Mouse (Mus musculus) C2C12 (cell line): ENCODE measurements around the gene Grb14. TPM values are rescaled to one million over a fixed set of nuclear protein-coding genes. Genes with fewer than 3 reads are reported as not detected.

Source experiments
- H3K27me3 ChIP-seq: one replicate; pipeline ENCODE4 v1.6.1; 2011; ENCODE audit not compliant: control insufficient read depth, insufficient read depth, insufficient read length
- H3K36me3 ChIP-seq: one replicate; pipeline ENCODE4 v1.6.1; 2011; ENCODE audit not compliant: control insufficient read depth, insufficient read depth
- H3K4me3 ChIP-seq: one replicate; pipeline ENCODE4 v1.5.1; 2011; ENCODE audit warnings: mild to moderate bottlenecking, control low read depth; ENCODE audit not compliant: poor library complexity, insufficient read depth, severe bottlenecking
- H3K79me2 ChIP-seq: one replicate; pipeline ENCODE4 v1.6.1; 2011; ENCODE audit not compliant: control insufficient read depth, insufficient read depth
- H3K79me3 ChIP-seq: one replicate; pipeline ENCODE4 v1.6.1; 2011; ENCODE audit warnings: low read depth, control low read depth
- H3ac ChIP-seq: one replicate; pipeline ENCODE3; 2011; ENCODE audit warnings: low read depth; ENCODE audit not compliant: control insufficient read depth, insufficient read length
- CEBPB ChIP-seq: IDR thresholded peaks from one replicate; pipeline ENCODE4 v1.6.1; 2011; ENCODE audit warnings: low read depth, mild to moderate bottlenecking, control low read depth, moderate library complexity
- CTCF ChIP-seq: IDR thresholded peaks from one replicate; pipeline ENCODE4 v1.5.1; 2011; ENCODE audit not compliant: control insufficient read depth, insufficient read depth, insufficient read length
- FOSL1 ChIP-seq: IDR thresholded peaks from one replicate; pipeline ENCODE4 v1.8.0; 2011; ENCODE audit warnings: mild to moderate bottlenecking, low read length; ENCODE audit not compliant: poor library complexity, insufficient read depth, severe bottlenecking
- MAX ChIP-seq: IDR thresholded peaks from one replicate; pipeline ENCODE4 v1.6.1; 2011; ENCODE audit warnings: mild to moderate bottlenecking, control low read depth
- MYOD1 ChIP-seq: IDR thresholded peaks from one replicate; pipeline ENCODE4 v1.6.1; 2011; ENCODE audit warnings: low read depth; ENCODE audit not compliant: control insufficient read depth, insufficient read length
- MYOG ChIP-seq: IDR thresholded peaks from one replicate; pipeline ENCODE4 v1.6.1; 2011; ENCODE audit not compliant: control insufficient read depth, insufficient read length; ENCODE audit errors: extremely low read depth
- USF1 ChIP-seq: IDR thresholded peaks from one replicate; pipeline ENCODE4 v1.6.1; 2011; ENCODE audit warnings: low read depth, mild to moderate bottlenecking, control low read depth, moderate library complexity
- polyA plus RNA-seq: library from polyadenylated mRNA; unstranded; fragments of >200 nt; fragmentation: generic; extraction: Trizol; gene quantifications from one replicate; pipeline ENCODE4 v1.2.1, GENCODE M21; 2012; ENCODE audit warnings: missing spikeins

Grb14 gene
- polyA plus RNA-seq, 1 experiment, result 0.32 TPM

DNA sequence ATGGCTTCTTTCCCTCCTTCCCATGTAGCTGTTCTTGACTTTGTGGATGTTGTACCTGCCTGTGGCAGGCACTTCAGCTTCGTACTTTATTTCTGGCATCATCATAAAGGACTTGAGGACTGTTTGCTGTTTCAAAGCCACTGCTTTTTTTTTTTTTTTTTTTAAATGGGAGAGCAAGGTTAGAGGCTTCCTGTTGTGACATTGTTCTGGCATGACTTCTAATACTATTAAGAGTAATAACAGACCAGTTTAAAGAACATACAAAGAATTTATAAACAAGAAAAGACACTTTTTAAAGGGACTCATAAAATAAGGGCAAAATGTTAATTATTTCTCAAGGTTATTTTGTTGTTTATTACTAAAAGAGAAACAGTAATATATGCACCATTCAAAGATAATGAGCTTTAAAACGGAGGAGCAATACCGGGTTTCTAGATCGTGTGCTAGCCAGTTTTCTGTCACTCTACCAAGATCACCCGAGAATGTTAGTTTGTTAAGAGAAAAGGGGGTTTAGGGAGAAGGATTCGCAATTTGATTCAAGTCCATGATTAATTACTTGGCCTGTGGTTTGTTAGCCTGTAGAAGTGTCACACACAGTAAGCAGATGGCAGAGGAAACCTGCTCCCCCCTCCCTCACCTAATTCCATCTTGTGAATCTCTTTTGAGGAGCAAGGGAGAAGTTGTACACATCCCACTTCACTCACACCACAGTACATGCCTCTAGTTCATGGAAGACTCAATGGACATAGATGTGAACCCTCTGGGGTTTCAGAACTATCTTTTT is 23.6 kb upstream of the Grb14 start:
- H3K36me3 ChIP-seq, result no peaks in the 10 kb centered on the region
- no peaks in the 10 kb centered on the region for H3K79me3 ChIP-seq
- H3K4me3 ChIP-seq, result no peak overlapping the region
- no peak overlapping the region for H3ac ChIP-seq
- TF ChIP-seq MYOD1, result no peak
- no peak for TF ChIP-seq CEBPB
- H3K27me3 ChIP-seq, result no peaks in the 10 kb centered on the region
- no peaks in the 10 kb centered on the region for H3K79me2 ChIP-seq

DNA sequence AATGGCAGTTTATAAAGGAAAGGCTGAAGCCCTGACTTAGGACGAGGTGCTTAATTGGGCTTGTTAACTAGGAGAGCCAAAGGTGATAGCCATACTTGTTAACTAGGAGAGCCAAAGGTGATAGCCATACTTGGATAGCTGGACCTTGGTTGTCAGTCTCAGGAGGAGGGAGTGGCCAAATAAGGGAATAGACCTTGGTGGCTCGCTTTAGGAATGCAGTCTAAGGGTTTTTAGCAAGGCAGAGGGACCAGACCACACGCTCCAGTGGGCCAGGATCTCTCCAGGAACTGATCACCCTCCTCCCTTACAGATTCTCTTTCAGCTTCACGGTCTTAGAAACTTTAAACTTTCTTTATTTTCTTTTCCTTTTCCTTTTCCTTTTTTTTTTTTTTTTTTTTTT is 13.4 kb upstream of the Grb14 start:
- no peak overlapping the region for H3K4me3 ChIP-seq

DNA sequence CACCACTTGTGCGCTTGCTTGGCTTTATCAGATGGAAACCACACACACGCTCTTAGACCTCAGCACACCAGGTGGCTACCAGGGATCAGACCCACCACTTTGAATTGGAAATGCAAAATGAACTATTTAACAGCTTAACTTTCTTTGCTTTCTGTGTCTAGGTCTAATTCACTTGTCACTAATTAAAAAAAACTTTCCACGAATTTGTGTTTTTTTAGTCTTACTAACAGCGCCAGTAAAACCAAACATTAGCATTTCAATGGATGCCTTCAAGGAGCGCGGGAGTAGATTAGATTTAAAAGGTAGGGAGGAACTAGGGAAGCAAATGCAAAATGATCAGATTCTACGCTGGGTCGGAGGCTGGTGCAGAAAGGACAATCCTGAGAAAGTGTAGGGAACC is 12.8 kb upstream of the Grb14 start:
- TF ChIP-seq CTCF, result no peak
- no peak for TF ChIP-seq USF1
- no peak for TF ChIP-seq FOSL1
- TF ChIP-seq CEBPB, result no peak
- no peak for TF ChIP-seq MYOD1
- no peak for TF ChIP-seq MYOG
- Histone ChIP-seq H3K79me3 (no peaks in the 10 kb centered on the region), H3K79me2 (no peaks in the 10 kb centered on the region), H3K36me3 (no peaks in the 10 kb centered on the region), H3ac (no peak overlapping the region), H3K4me3 (no peak overlapping the region), H3K27me3 (no peaks in the 10 kb centered on the region)

More for the DNA sequence above, 13.4 kb upstream of the Grb14 start:
- Histone ChIP-seq H3K79me2 (no peaks in the 10 kb centered on the region), H3K36me3 (no peaks in the 10 kb centered on the region), H3K27me3 (no peaks in the 10 kb centered on the region), H3K79me3 (no peaks in the 10 kb centered on the region), H3ac (no peak overlapping the region)
- TF ChIP-seq FOSL1 (no peak), CEBPB (no peak), CTCF (no peak)

DNA sequence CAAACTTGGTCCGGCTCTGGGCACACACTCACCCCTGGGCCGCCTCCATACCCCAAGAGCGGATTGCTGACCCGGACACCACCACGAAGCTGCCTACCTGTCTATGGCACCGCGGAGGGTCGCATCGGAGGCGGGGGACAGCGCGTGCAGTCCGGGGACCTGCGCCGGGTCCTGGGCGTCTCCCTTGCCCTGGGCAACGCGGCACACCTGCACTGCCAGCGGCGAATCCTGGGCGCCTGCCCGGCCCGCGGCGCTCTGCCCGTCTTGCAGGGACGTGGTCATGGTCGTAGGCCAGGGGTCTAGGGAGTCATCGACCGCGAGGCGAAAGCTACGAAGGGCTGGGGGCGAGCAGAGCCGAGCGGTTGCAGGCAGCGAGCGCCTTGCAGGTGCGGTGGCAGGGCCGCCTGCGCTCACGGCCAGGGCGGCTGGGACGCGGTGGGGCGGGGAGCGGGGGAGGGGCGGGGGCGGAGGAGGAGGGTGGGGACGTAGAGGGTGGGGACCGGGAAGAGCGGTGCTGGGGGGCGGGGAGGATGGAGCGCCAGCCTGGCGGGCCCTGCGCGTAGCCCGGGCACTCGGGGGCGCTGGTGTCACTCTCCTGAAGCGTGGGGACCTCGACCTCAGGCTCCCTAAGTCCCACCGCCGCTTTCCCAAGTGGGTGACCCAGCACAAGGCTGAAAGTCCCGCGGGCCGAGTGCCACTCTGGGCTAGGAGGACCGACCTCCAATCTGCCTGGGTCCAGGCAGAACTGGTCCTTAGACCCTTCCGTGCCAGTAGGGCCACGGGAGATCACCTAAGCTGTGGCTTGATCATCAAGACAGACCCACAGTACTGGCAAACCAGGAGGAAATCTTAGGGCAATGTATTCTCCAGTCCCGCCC is 2.2 kb downstream of the Grb14 start:
- no peak for TF ChIP-seq MYOG
- TF ChIP-seq FOSL1, result no peak
- no peak for TF ChIP-seq CEBPB
- TF ChIP-seq MYOD1, result no peak
- peak; percentile 58 for TF ChIP-seq CTCF
- H3K4me3 ChIP-seq, result peak overlapping the region; percentile 18
- H3K79me3 ChIP-seq, result no peaks in the 10 kb centered on the region
- H3K79me2 ChIP-seq, result no peaks in the 10 kb centered on the region
- no peaks in the 10 kb centered on the region for H3K27me3 ChIP-seq
- no peaks in the 10 kb centered on the region for H3K36me3 ChIP-seq
- H3ac ChIP-seq, result peak overlapping the region; percentile 67

DNA sequence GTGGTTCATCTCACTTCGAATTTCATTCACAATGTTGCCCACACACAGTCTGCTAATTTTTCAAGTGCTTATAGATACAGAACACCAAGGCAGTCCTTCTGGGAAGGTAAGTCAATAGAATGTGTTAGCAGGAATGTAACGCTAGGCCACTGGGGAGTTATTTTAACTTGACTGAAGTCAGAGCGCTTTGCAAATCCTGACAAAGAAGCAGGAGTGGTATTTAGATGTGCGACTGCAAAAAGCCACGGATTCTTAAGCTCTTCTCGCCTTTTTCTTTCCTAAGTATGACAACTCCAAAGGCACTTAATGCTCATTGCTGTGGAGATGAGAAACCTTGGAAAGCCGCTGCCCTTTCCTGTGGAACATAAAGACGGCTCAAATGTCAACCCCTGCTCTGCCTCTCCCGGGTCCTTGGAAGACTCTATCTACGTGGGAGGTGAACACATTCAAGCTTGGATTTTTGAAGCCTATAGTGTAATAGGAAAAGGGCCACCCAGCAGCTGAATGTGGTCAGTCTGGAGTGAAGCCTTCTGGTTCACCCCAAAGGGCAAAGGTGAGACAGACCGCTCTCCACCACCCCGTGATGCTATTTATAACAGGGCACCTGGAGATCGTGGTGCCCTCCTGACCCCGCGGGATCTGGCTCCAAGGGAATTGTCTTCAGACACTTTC is 3.0 kb downstream of the Grb14 start:
- no peaks in the 10 kb centered on the region for H3K79me3 ChIP-seq
- no peaks in the 10 kb centered on the region for H3K36me3 ChIP-seq
- no peaks in the 10 kb centered on the region for H3K27me3 ChIP-seq
- TF ChIP-seq FOSL1 (no peak), MAX (no peak)
- H3K4me3 ChIP-seq, result no peak overlapping the region
- peak overlapping the region; percentile 42 for H3ac ChIP-seq
- H3K79me2 ChIP-seq, result no peaks in the 10 kb centered on the region

DNA sequence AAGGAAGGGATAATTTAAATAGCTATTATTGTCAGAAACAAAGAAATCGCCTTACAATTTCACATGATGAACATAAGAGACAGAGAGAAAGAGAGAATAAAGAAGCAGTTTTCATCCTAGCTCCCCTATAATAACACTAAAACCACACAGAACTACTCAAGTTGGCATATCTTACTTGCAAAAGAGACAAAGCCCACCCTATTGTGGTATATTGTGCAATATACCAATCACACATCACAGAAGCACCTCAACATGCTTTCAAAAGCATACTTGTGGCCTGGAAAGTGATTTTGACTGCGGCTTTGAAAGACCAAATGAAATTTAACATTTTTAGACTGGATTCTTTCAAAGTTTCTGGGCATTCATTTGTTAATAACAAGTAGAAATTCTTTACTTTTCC is 7.4 kb downstream of the Grb14 start:
- no peaks in the 10 kb centered on the region for H3K36me3 ChIP-seq
- H3K27me3 ChIP-seq, result no peaks in the 10 kb centered on the region
- no peaks in the 10 kb centered on the region for H3K79me3 ChIP-seq
- H3K79me2 ChIP-seq, result no peaks in the 10 kb centered on the region
- H3K4me3 ChIP-seq, result no peak overlapping the region
- TF ChIP-seq CEBPB (peak; percentile 36), MAX (no peak)
- H3ac ChIP-seq, result no peak overlapping the region
